Mouse (Mus musculus) embryonic facial prominence, embryonic 11.5 days (tissue): ENCODE measurements at regions not wholly inside any gene's neighbourhood (a gene's known extent, or its start where the extent isn't known, plus 50 kb on each side); places are given as distances from the start of the nearest gene placed in this dataset.

Source experiments
- ATAC-seq: fragments of 200-750 bp; cut with Nextera tagmentation; replicated peaks from 2 replicates; pipeline ENCODE4 v1.8.0; 2017; ENCODE audit warnings: low read depth; ENCODE audit not compliant: insufficient number of reproducible peaks, low FRiP score, low TSS enrichment
- DNase-seq: peaks from one replicate; pipeline ENCODE4 v3.0.0-alpha.2; 2015; ENCODE audit warnings: low spot score
- H3K27ac ChIP-seq: fragments of 300-500 bp; sonication (generic); replicated peaks from 2 replicates; pipeline ENCODE4 v1.5.1; 2014; ENCODE audit warnings: mild to moderate bottlenecking, low read depth, low read length, control low read depth
- H3K27me3 ChIP-seq: fragments of 300-500 bp; sonication (generic); 2 replicates; pipeline ENCODE4 v1.6.1; 2014; ENCODE audit warnings: mild to moderate bottlenecking, low read length, moderate library complexity, mixed read lengths; ENCODE audit not compliant: control insufficient read depth, insufficient read depth
- H3K36me3 ChIP-seq: fragments of 300-500 bp; sonication (generic); replicated peaks from 2 replicates; pipeline ENCODE4 v1.6.1; 2014; ENCODE audit warnings: low read depth, mild to moderate bottlenecking, low read length, moderate library complexity, mixed read lengths; ENCODE audit not compliant: control insufficient read depth, insufficient read depth
- H3K4me1 ChIP-seq: fragments of 300-500 bp; sonication (generic); 2 replicates; pipeline ENCODE4 v1.6.1; 2014; ENCODE audit warnings: low read length, mixed read lengths; ENCODE audit not compliant: control insufficient read depth, insufficient read depth
- H3K4me2 ChIP-seq: fragments of 300-500 bp; sonication (generic); 2 replicates; pipeline ENCODE4 v1.6.1; 2014; ENCODE audit warnings: low read depth, mild to moderate bottlenecking, control low read depth, low read length, moderate library complexity
- H3K4me3 ChIP-seq: fragments of 300-500 bp; sonication (generic); 2 replicates; pipeline ENCODE4 v1.5.1; 2014; ENCODE audit warnings: low read depth, low read length, control low read depth
- H3K9ac ChIP-seq: fragments of 300-500 bp; sonication (generic); replicated peaks from 2 replicates; pipeline ENCODE4 v1.6.1; 2014; ENCODE audit warnings: mild to moderate bottlenecking, control low read depth, low read length
- H3K9me3 ChIP-seq: fragments of 300-500 bp; sonication (generic); replicated peaks from 2 replicates; pipeline ENCODE4 v1.6.1; 2016; ENCODE audit warnings: mild to moderate bottlenecking, low read length, inconsistent platforms, mixed read lengths; ENCODE audit not compliant: control insufficient read depth
- WGBS: fragments of 180-500 bp; shearing (Covaris S2); extraction: QIAGEN DNeasy Blood & Tissue Kit; methylation state at CpG from one replicate; pipeline ENCODE4 v1.1.7; 2014; 5-methylcytosine and 5-hydroxymethylcytosine counted together

GRCm38 (mm10) chr6:52475676-52476075 lies 162.4 kb downstream of the Evx1 start:
- Histone ChIP-seq H3K27me3 (no peaks in the 10 kb centered on the region), H3K27ac (no peak overlapping the region)
- WGBS, result 83% methylated on average over 8 of the region's 8 CpGs

GRCm38 (mm10) chr6:52476907-52477306 lies 163.3 kb downstream of the Hibadh start:
- H3K4me1 ChIP-seq, result no peaks in the 10 kb centered on the region
- no peak for ATAC-seq
- no peaks in the 10 kb centered on the region for H3K36me3 ChIP-seq
- no peak overlapping the region for H3K4me2 ChIP-seq
- H3K9me3 ChIP-seq, result no peaks in the 10 kb centered on the region
- no peak overlapping the region for H3K4me3 ChIP-seq
- DNase-seq, result no peak
- H3K9ac ChIP-seq, result no peak overlapping the region
- WGBS, result 74% methylated on average over 7 of the region's 7 CpGs
- no peak overlapping the region for H3K27ac ChIP-seq
- no peaks in the 10 kb centered on the region for H3K27me3 ChIP-seq

More at GRCm38 (mm10) chr6:52475676-52476075, 162.4 kb downstream of the Evx1 start:
- Histone ChIP-seq H3K4me2 (no peak overlapping the region), H3K4me3 (no peak overlapping the region), H3K9me3 (no peaks in the 10 kb centered on the region), H3K9ac (no peak overlapping the region), H3K4me1 (no peaks in the 10 kb centered on the region), H3K36me3 (no peaks in the 10 kb centered on the region)
- DNase-seq, result no peak
- ATAC-seq, result no peak

GRCm38 (mm10) chr6:52477380-52477779 lies 162.8 kb downstream of the Hibadh start:
- ATAC-seq (no peak), DNase-seq (no peak)
- Histone ChIP-seq H3K4me1 (no peaks in the 10 kb centered on the region), H3K36me3 (no peaks in the 10 kb centered on the region), H3K9ac (no peak overlapping the region), H3K9me3 (no peaks in the 10 kb centered on the region), H3K27me3 (no peaks in the 10 kb centered on the region), H3K27ac (no peak overlapping the region), H3K4me3 (no peak overlapping the region), H3K4me2 (no peak overlapping the region)
- WGBS, result 79% methylated on average over 7 of the region's 7 CpGs

GRCm38 (mm10) chr6:52478624-52479023 lies 161.6 kb downstream of the Hibadh start:
- H3K27ac ChIP-seq, result no peak overlapping the region
- ATAC-seq (no peak), DNase-seq (no peak)
- no peak overlapping the region for H3K9ac ChIP-seq
- no peak overlapping the region for H3K4me3 ChIP-seq
- H3K4me2 ChIP-seq, result no peak overlapping the region
- H3K36me3 ChIP-seq, result no peaks in the 10 kb centered on the region
- WGBS, result 86% methylated on average over 2 of the region's 2 CpGs
- H3K4me1 ChIP-seq, result no peaks in the 10 kb centered on the region
- H3K27me3 ChIP-seq, result no peaks in the 10 kb centered on the region
- no peaks in the 10 kb centered on the region for H3K9me3 ChIP-seq

GRCm38 (mm10) chr6:52479200-52479599 lies 161.0 kb downstream of the Hibadh start:
- H3K4me2 ChIP-seq, result no peak overlapping the region
- H3K9ac ChIP-seq, result no peak overlapping the region
- no peak for DNase-seq
- 58% methylated on average over 12 of the region's 12 CpGs for WGBS
- no peak for ATAC-seq
- H3K27me3 ChIP-seq, result no peaks in the 10 kb centered on the region
- H3K4me1 ChIP-seq, result no peaks in the 10 kb centered on the region
- H3K4me3 ChIP-seq, result no peak overlapping the region
- H3K27ac ChIP-seq, result no peak overlapping the region
- no peaks in the 10 kb centered on the region for H3K9me3 ChIP-seq
- no peaks in the 10 kb centered on the region for H3K36me3 ChIP-seq

GRCm38 (mm10) chr6:52481975-52482374 lies 158.2 kb downstream of the Hibadh start:
- H3K9ac ChIP-seq, result no peak overlapping the region
- no peaks in the 10 kb centered on the region for H3K36me3 ChIP-seq
- DNase-seq (no peak), ATAC-seq (no peak)
- no peak overlapping the region for H3K4me2 ChIP-seq
- no peaks in the 10 kb centered on the region for H3K9me3 ChIP-seq
- WGBS, result 84% methylated on average over 7 of the region's 7 CpGs
- H3K4me3 ChIP-seq, result no peak overlapping the region
- no peak overlapping the region for H3K27ac ChIP-seq
- no peaks in the 10 kb centered on the region for H3K27me3 ChIP-seq
- no peaks in the 10 kb centered on the region for H3K4me1 ChIP-seq

- Histone ChIP-seq H3K4me3 (no peak overlapping the region), H3K36me3 (no peaks in the 10 kb centered on the region), H3K9ac (no peak overlapping the region), H3K9me3 (no peaks in the 10 kb centered on the region), H3K4me1 (no peaks in the 10 kb centered on the region), H3K4me2 (no peak overlapping the region), H3K27ac (no peak overlapping the region), H3K27me3 (no peaks in the 10 kb centered on the region)
- DNase-seq (no peak), ATAC-seq (no peak)
- 72% methylated on average over 9 of the region's 9 CpGs for WGBS
Measured at GRCm38 (mm10) chr6:52486146-52486545, 154.0 kb downstream of the Hibadh start.

- no peaks in the 10 kb centered on the region for H3K36me3 ChIP-seq
- DNase-seq, result no peak
- no peaks in the 10 kb centered on the region for H3K27me3 ChIP-seq
- no peaks in the 10 kb centered on the region for H3K9me3 ChIP-seq
- H3K4me2 ChIP-seq, result no peak overlapping the region
- WGBS, result 65% methylated on average over 4 of the region's 4 CpGs
- H3K4me3 ChIP-seq, result no peak overlapping the region
- H3K4me1 ChIP-seq, result no peaks in the 10 kb centered on the region
- no peak for ATAC-seq
- no peak overlapping the region for H3K9ac ChIP-seq
- H3K27ac ChIP-seq, result no peak overlapping the region
Measured at GRCm38 (mm10) chr6:52486655-52487054, 153.5 kb downstream of the Hibadh start.
